Mouse (Mus musculus) midbrain, embryonic 12.5 days (tissue): Measurements from ENCODE around the gene Ccdc116. TPM values are rescaled to one million over a fixed set of nuclear protein-coding genes. Genes with fewer than 3 reads are reported as not detected.

ENCODE experiments used
- ATAC-seq: fragments of 200-750 bp; cut with Nextera tagmentation; 2 replicates; pipeline ENCODE4 v1.8.0; 2017; ENCODE audit warnings: low read depth, moderate TSS enrichment, moderate library complexity; ENCODE audit not compliant: low FRiP score
- H3K27ac ChIP-seq: fragments of 300-500 bp; sonication (generic); replicated peaks from 2 replicates; pipeline ENCODE4 v1.5.1; 2016; ENCODE audit warnings: mild to moderate bottlenecking
- H3K27me3 ChIP-seq: fragments of 300-500 bp; sonication (generic); 2 replicates; pipeline ENCODE4 v1.6.1; 2016; ENCODE audit warnings: mild to moderate bottlenecking
- H3K36me3 ChIP-seq: fragments of 300-500 bp; sonication (generic); 2 replicates; pipeline ENCODE4 v1.6.1; 2016
- H3K4me1 ChIP-seq: fragments of 300-500 bp; sonication (generic); 2 replicates; pipeline ENCODE4 v1.6.1; 2016
- H3K4me2 ChIP-seq: fragments of 300-500 bp; sonication (generic); replicated peaks from 2 replicates; pipeline ENCODE4 v1.6.1; 2016; ENCODE audit warnings: mild to moderate bottlenecking, moderate library complexity
- H3K4me3 ChIP-seq: fragments of 300-500 bp; sonication (generic); 2 replicates; pipeline ENCODE4 v1.5.1; 2016; ENCODE audit warnings: mild to moderate bottlenecking
- H3K9ac ChIP-seq: fragments of 300-500 bp; sonication (generic); replicated peaks from 2 replicates; pipeline ENCODE4 v1.6.1; 2016; ENCODE audit warnings: mild to moderate bottlenecking, moderate library complexity
- H3K9me3 ChIP-seq: fragments of 300-500 bp; sonication (generic); 2 replicates; pipeline ENCODE4 v1.6.1; 2016; ENCODE audit warnings: mild to moderate bottlenecking
- WGBS: fragments of 180-500 bp; shearing (Covaris S2); methylation state at CpG from one replicate; pipeline ENCODE4 v1.1.7; 2016; 5-methylcytosine and 5-hydroxymethylcytosine counted together
- polyA plus RNA-seq: library from polyadenylated mRNA; unstranded; fragments of >200 nt; fragmentation: Nextera tagmentation; extraction: Ambion mirVana; gene quantifications from 2 replicates; pipeline ENCODE4 v1.2.1, GENCODE M21; 2016

Gene Ccdc116
- polyA plus RNA-seq, 1 experiment from 2014 or later = 0.92 TPM

DNA sequence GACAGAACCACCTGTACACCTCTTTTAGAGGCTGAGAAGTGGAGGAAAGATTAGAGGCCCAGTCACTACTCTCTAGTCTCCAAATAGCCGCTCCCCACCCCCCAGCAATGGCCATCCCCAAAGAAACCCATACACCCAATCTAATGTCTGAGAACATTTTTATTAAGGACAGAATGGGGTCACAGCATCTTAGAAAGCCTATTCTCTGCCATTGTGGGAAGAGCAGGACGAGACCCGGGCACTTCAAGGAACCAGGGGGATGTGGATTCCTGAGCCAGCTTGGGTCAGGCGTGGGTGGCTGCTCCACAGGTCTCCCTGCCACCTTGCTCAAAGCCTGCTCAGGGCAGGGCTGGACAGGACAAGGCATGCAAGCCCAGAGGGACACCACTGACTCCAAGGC, 4.8 kb upstream of the Ccdc116 start:
- no peak overlapping the region for H3K4me2 ChIP-seq
- no peak overlapping the region for H3K9ac ChIP-seq
- H3K36me3 ChIP-seq = peaks cover 41% of the 10 kb centered on the region
- H3K27ac ChIP-seq = no peak overlapping the region
- ATAC-seq = no peak
- no peaks in the 10 kb centered on the region for H3K9me3 ChIP-seq
- H3K4me3 ChIP-seq = no peak overlapping the region
- 96% methylated on average over 4 of the region's 4 CpGs for WGBS
- peaks cover 12% of the 10 kb centered on the region; the same call in 1 of the 2 replicates for H3K4me1 ChIP-seq
- H3K27me3 ChIP-seq = peaks cover 20% of the 10 kb centered on the region

DNA sequence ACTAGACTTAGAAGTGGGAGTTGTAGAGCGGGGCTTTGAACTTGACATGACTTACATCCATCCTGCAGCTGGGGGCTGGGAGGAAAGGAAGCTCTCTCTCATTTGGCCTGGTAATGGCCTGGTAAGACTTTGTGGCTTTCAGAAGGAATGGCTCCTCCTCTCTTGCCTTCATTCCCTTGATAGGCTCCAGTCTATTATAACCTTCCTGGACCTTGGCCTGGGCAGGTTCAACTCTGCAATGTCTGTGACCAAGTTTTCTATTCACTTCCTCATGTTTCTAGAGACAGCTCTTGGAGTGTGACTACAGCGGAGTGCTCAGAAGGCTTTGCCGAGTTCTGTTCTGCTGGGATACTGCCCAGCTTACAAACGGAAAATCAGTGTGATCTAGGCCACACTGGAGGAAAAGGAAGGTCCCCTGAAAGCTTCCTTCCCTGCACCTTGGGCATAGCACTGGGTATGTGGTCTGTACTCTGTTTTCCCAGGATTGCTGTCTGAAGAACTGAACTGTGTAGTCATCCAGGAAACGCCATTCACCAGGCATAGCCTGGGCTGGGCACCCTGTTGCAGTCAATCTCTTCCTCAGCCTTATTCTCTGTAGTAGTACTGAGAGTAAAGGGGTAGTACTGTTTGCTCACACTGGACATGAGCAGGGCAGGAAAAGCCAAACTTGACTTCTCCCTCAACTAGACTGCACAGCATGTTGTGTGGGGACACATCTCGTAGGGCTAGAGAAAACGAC, 3.7 kb upstream of the Ccdc116 start:
- WGBS = 85% methylated on average over 7 of the region's 7 CpGs
- no peak overlapping the region for H3K9ac ChIP-seq

GRCm38 (mm10) chr16:17148084-17148483, 1.1 kb upstream of the Ccdc116 start:
- peak overlapping the region; percentile 95 for H3K4me2 ChIP-seq
- ATAC-seq = peak; percentile 3; the same call in 1 of the 2 replicates
- peaks cover 12% of the 10 kb centered on the region; the same call in 1 of the 2 replicates for H3K4me1 ChIP-seq
- H3K9me3 ChIP-seq = no peaks in the 10 kb centered on the region
- H3K36me3 ChIP-seq = peaks cover 17% of the 10 kb centered on the region
- H3K9ac ChIP-seq = peak overlapping the region; percentile 59
- H3K27me3 ChIP-seq = peaks cover 20% of the 10 kb centered on the region
- peak overlapping the region; percentile 54 for H3K4me3 ChIP-seq
- no peak overlapping the region for H3K27ac ChIP-seq
- WGBS = 6% methylated on average over 16 of the region's 16 CpGs

More for the DNA sequence above, 3.7 kb upstream of the Ccdc116 start:
- H3K36me3 ChIP-seq = peaks cover 34% of the 10 kb centered on the region
- peaks cover 12% of the 10 kb centered on the region; the same call in 1 of the 2 replicates for H3K4me1 ChIP-seq
- no peak for ATAC-seq
- no peak overlapping the region for H3K27ac ChIP-seq
- peaks cover 20% of the 10 kb centered on the region for H3K27me3 ChIP-seq
- no peaks in the 10 kb centered on the region for H3K9me3 ChIP-seq
- H3K4me3 ChIP-seq = no peak overlapping the region
- no peak overlapping the region for H3K4me2 ChIP-seq

GRCm38 (mm10) chr16:17147391-17147929, 431 bp upstream of the Ccdc116 start:
- 1% methylated on average over 41 of the region's 41 CpGs for WGBS
- H3K27ac ChIP-seq = no peak overlapping the region
- ATAC-seq = peak; percentile 39
- H3K4me3 ChIP-seq = peak overlapping the region; percentile 54
- H3K36me3 ChIP-seq = peaks cover 11% of the 10 kb centered on the region
- peak overlapping the region; percentile 59 for H3K9ac ChIP-seq
- peak overlapping the region; percentile 95 for H3K4me2 ChIP-seq
- no peaks in the 10 kb centered on the region for H3K9me3 ChIP-seq
- peaks cover 20% of the 10 kb centered on the region for H3K27me3 ChIP-seq
- H3K4me1 ChIP-seq = peaks cover 12% of the 10 kb centered on the region; the same call in 1 of the 2 replicates

DNA sequence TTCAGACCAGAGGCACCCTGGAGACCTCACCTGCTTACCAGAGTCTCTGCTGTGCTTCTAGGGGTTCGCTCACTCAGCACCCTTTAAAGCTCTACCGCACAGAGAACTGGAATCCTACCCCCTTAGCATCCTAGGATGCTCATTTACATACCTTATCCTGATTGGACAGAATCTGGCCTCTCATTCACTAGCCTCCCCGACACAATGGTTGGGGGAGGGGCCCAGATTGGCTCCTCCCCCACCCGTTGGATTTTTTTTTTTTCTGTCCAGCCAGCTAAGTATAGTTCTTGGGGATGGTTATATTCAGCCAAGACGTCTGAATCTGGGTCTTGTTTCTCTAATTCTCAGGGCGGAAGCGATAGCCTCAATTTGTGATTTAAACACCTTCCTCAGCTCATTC, 2.7 kb downstream of the Ccdc116 start, which contains the start of gene Ydjc:
Gene Ydjc, plus strand, starts transcription at position 283 of the 400 bp plus-strand sequence.
- Histone ChIP-seq H3K9me3 (no peaks in the 10 kb centered on the region), H3K4me1 (peaks cover 12% of the 10 kb centered on the region; the same call in 1 of the 2 replicates), H3K36me3 (no peaks in the 10 kb centered on the region), H3K4me3 (no peak within 1 kb of the TSS), H3K9ac (no peak within 1 kb of the TSS), H3K4me2 (no peak within 1 kb of the TSS), H3K27me3 (peaks cover 20% of the 10 kb centered on the region), H3K27ac (no peak within 1 kb of the TSS)
- 17% methylated on average over 7 of the region's 7 CpGs for WGBS
- no peak for ATAC-seq

DNA sequence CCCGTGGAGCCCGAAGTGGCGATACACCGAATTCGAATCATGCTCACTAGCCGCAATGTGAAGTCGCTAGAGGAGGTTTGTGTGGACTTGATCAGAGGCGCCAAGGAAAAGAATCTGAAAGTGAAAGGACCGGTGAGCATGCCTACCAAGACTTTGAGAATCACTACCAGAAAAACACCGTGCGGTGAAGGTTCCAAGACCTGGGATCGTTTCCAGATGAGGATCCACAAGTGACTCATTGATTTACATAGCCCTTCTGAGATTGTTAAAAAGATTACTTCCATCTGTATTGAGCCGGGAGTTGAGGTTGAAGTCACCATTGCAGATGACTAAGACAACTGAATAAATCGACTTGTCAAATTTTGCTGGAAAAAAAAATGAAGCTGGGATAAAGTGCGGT, 9.7 kb downstream of the Ccdc116 start:
- 87% methylated on average over 15 of the region's 15 CpGs for WGBS
- Histone ChIP-seq H3K27ac (no peak overlapping the region), H3K4me2 (no peak overlapping the region), H3K9ac (no peak overlapping the region), H3K36me3 (no peaks in the 10 kb centered on the region), H3K4me3 (no peak overlapping the region), H3K4me1 (peaks cover 4% of the 10 kb centered on the region), H3K27me3 (no peaks in the 10 kb centered on the region), H3K9me3 (no peaks in the 10 kb centered on the region)
- no peak for ATAC-seq

GRCm38 (mm10) chr16:17132906-17133200, 14.2 kb downstream of the Ccdc116 start:
- Histone ChIP-seq H3K9me3 (no peaks in the 10 kb centered on the region), H3K36me3 (no peaks in the 10 kb centered on the region), H3K27me3 (0 out of 2 replicates have a peak, but pooled peaks cover 7% of the 10 kb centered on the region), H3K4me2 (peak overlapping the region; percentile 97), H3K4me3 (peak overlapping the region; percentile 83), H3K4me1 (peaks cover 15% of the 10 kb centered on the region), H3K27ac (no peak overlapping the region), H3K9ac (peak overlapping the region; percentile 43)
- 23% methylated on average over 7 of the region's 7 CpGs for WGBS
- ATAC-seq = 0 out of 2 replicates have a peak, but pooled peaks have one; percentile 2

GRCm38 (mm10) chr16:17132089-17132905, 14.7 kb downstream of the Ccdc116 start, which contains the start of gene Sdf2l1:
Gene Sdf2l1, minus strand, starts transcription at chr16:17132383.
- under 1% methylated on average over 47 of the region's 47 CpGs for WGBS
- Histone ChIP-seq H3K4me3 (peak within 1 kb of the TSS; percentile 83), H3K4me2 (peak within 1 kb of the TSS; percentile 97), H3K36me3 (no peaks in the 10 kb centered on the region), H3K27ac (peak within 1 kb of the TSS; percentile 86), H3K4me1 (peaks cover 15% of the 10 kb centered on the region), H3K27me3 (0 out of 2 replicates have a peak, but pooled peaks cover 7% of the 10 kb centered on the region), H3K9me3 (no peaks in the 10 kb centered on the region), H3K9ac (peak within 1 kb of the TSS; percentile 69)
- peak; percentile 98 for ATAC-seq

GRCm38 (mm10) chr16:17131191-17132088, 15.6 kb downstream of the Ccdc116 start:
- H3K27me3 ChIP-seq = 0 out of 2 replicates have a peak, but pooled peaks cover 7% of the 10 kb centered on the region
- peaks cover 15% of the 10 kb centered on the region for H3K4me1 ChIP-seq
- no peaks in the 10 kb centered on the region for H3K9me3 ChIP-seq
- H3K36me3 ChIP-seq = no peaks in the 10 kb centered on the region
- peak overlapping the region; percentile 83 for H3K4me3 ChIP-seq
- 5% methylated on average over 43 of the region's 43 CpGs for WGBS
- peak; percentile 87 for ATAC-seq
- H3K4me2 ChIP-seq = peak overlapping the region; percentile 97
- peak overlapping the region; percentile 86 for H3K27ac ChIP-seq
- H3K9ac ChIP-seq = peak overlapping the region; percentile 69

DNA sequence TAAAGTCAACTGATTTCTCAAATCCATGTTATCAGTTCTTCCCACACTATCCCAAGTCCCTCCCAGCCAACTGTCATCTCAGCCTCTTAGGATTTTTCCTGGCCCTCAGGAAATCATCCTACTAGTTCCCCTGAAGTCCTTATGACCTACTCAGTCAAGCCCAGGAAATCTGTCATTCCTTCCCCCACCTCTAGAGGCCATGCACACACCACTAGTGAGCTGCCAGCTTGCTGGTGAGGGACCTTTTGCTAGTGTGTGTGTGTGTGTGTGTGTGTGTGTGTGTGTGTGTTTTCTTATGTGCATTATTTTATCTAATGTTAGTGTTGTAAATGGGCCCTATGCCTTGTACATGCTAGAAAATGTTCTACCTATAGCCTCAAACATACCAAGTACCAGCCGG, 19.7 kb downstream of the Ccdc116 start:
- WGBS = 96% methylated on average over 1 of the region's 1 CpGs
- H3K9me3 ChIP-seq = no peaks in the 10 kb centered on the region
- H3K4me2 ChIP-seq = no peak overlapping the region
- no peak overlapping the region for H3K9ac ChIP-seq
- peaks cover 38% of the 10 kb centered on the region for H3K4me1 ChIP-seq
- no peak overlapping the region for H3K4me3 ChIP-seq
- ATAC-seq = no peak
- peaks cover 7% of the 10 kb centered on the region for H3K36me3 ChIP-seq
- H3K27me3 ChIP-seq = 0 out of 2 replicates have a peak, but pooled peaks cover 7% of the 10 kb centered on the region
- no peak overlapping the region for H3K27ac ChIP-seq
